Mouse (Mus musculus): ENCODE measurements around the gene Bicc1. TPM values are rescaled to one million over a fixed set of nuclear protein-coding genes. Genes with fewer than 3 reads are reported as not detected.

Gene Bicc1
- polyA plus RNA-seq, 1 experiment from 2014 or later = 19.2 TPM

GRCm38 (mm10) chr10:71120769-71121165 is 38.7 kb downstream of the Bicc1 start:
- 71% methylated on average over 3 of the region's 3 CpGs for WGBS
- H3K4me1 ChIP-seq (replicated peaks) = peaks cover 20% of the 10 kb centered on the region

DNA sequence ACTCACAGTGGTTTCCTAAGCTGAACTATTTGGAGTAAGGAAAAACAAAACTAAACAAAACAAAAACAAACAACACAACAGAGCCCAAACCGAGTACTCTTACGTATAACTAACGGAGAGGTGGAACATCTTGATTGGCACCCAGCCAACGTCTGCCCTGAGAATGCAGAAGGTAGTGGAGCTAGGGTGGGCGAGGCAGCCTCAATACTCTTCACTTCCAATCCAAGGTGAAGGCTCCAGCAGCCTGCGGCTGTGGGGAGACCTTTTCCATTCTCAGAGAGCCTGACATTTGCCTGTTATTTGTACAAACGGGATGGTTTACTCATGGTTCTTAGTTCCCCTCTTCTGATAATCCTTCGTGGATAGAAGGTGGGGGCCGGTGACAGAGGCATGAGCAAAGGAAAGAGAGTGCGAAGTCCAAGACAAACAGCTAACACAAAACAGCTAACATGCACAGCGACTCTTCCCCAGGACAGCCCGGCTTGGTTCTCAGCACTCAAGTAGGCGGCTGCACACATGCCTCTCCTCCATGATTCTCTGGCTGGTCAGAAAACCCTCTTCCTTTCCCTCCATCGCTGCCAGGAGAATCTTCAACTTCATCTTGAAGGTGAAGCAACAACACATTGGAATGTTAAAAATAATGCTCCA is 39.3 kb downstream of the Bicc1 start:
- Histone ChIP-seq H3K9me3 (replicated peaks) (no peaks in the 10 kb centered on the region), H3K36me3 (no peaks in the 10 kb centered on the region), H3K4me1 (replicated peaks) (peaks cover 20% of the 10 kb centered on the region), H3K27me3 (no peaks in the 10 kb centered on the region), H3K4me2 (no peak overlapping the region), H3K4me3 (no peak overlapping the region), H3K9ac (no peak overlapping the region), H3K27ac (peak overlapping the region; percentile 37)
- no peak for ATAC-seq (replicated peaks; ENCODE audit: insufficient number of reproducible peaks, insufficient read depth, low FRiP score, low read depth)
- 65% methylated on average over 14 of the region's 14 CpGs for WGBS

More at GRCm38 (mm10) chr10:71120769-71121165, 38.7 kb downstream of the Bicc1 start:
- no peak overlapping the region for H3K9ac ChIP-seq
- no peak overlapping the region for H3K4me2 ChIP-seq
- no peak overlapping the region for H3K27ac ChIP-seq
- H3K4me3 ChIP-seq = no peak overlapping the region
- no peaks in the 10 kb centered on the region for H3K9me3 ChIP-seq (replicated peaks)
- ATAC-seq (replicated peaks; ENCODE audit: insufficient number of reproducible peaks, insufficient read depth, low FRiP score, low read depth) = no peak; the same call in 1 of the 2 replicates
- no peaks in the 10 kb centered on the region for H3K27me3 ChIP-seq
- no peaks in the 10 kb centered on the region for H3K36me3 ChIP-seq

DNA sequence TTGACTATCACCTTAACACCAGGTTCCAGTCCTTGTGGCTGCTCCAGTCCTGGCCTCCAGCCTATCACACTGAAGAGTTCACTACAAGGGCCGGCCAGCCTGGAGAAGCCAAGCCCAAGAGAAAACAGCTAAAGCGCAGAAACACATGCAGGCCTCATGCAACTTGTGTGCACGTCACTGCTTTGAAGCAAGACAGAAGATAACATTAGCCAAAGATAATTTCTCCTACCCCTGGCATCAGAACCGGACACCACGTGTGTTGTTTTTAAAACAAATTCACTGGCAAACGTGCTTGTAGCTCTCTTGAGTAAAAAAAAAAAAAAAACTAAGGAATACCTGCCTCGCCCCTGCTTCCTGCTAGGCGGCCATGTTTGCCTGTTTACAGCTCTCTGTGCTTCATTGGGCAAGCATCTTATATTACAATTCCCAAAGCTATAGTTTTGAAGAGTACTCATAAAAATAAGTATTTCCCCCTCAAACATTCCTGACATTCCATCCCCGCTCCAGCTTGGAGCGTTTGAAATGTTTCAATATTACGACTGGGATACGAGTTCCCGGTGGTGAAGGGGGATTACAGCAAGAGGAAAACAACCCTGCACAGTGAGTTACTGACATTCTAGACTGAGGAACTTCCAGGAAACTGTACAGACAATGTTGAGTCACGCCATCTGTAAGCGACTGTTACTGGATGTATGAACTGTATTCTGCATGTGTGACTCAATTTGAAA is 40.2 kb downstream of the Bicc1 start:
- WGBS = 40% methylated on average over 15 of the region's 15 CpGs
- 0 out of 2 replicates have a peak overlapping the region, but pooled peaks have one; percentile 11 for H3K4me2 ChIP-seq
- peak; percentile 63; the same call in 1 of the 2 replicates for ATAC-seq (replicated peaks; ENCODE audit: insufficient number of reproducible peaks, insufficient read depth, low FRiP score, low read depth)
- no peaks in the 10 kb centered on the region for H3K36me3 ChIP-seq
- no peaks in the 10 kb centered on the region for H3K9me3 ChIP-seq (replicated peaks)
- no peaks in the 10 kb centered on the region for H3K27me3 ChIP-seq
- H3K9ac ChIP-seq = no peak overlapping the region
- no peak overlapping the region for H3K4me3 ChIP-seq
- H3K4me1 ChIP-seq (replicated peaks) = peaks cover 23% of the 10 kb centered on the region
- H3K27ac ChIP-seq = peak overlapping the region; percentile 64

DNA sequence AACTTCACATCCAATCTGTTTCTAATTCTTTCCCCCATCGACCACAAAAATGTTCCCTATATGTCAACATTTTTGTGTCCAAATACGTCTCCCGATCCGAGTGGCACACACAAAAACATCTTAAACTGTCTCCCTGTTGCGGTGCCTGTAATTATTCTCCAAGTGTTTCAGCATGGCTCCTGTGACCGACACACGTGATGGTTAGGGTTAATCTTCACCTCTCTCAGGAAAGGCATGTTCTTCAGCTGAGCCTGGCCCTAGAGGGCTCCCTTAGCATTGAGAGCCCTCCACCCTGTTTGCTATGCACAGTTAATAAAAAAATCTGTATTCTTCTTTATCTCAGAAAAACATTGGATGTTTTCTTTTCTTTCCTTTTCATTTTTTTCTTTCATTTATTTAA is 41.7 kb downstream of the Bicc1 start:
- Histone ChIP-seq H3K4me3 (no peak overlapping the region), H3K4me2 (no peak overlapping the region)
- ATAC-seq (replicated peaks; ENCODE audit: insufficient number of reproducible peaks, insufficient read depth, low FRiP score, low read depth) = no peak

GRCm38 (mm10) chr10:71114260-71114920 is 45.1 kb downstream of the Bicc1 start:
- H3K27ac ChIP-seq = peak overlapping the region; percentile 47; the same call in 1 of the 2 replicates
- H3K36me3 ChIP-seq = no peaks in the 10 kb centered on the region
- H3K4me1 ChIP-seq (replicated peaks) = peaks cover 9% of the 10 kb centered on the region
- 57% methylated on average over 10 of the region's 10 CpGs for WGBS
- no peak overlapping the region for H3K4me3 ChIP-seq
- H3K9ac ChIP-seq = no peak overlapping the region
- H3K9me3 ChIP-seq (replicated peaks) = no peaks in the 10 kb centered on the region
- H3K4me2 ChIP-seq = no peak overlapping the region
- H3K27me3 ChIP-seq = no peaks in the 10 kb centered on the region
- no peak for ATAC-seq (replicated peaks; ENCODE audit: insufficient number of reproducible peaks, insufficient read depth, low FRiP score, low read depth)

More for the DNA sequence above, 41.7 kb downstream of the Bicc1 start:
- Histone ChIP-seq H3K27ac (no peak overlapping the region), H3K4me1 (replicated peaks) (peaks cover 23% of the 10 kb centered on the region), H3K9ac (no peak overlapping the region), H3K36me3 (no peaks in the 10 kb centered on the region), H3K9me3 (replicated peaks) (no peaks in the 10 kb centered on the region), H3K27me3 (no peaks in the 10 kb centered on the region)
- WGBS = 86% methylated on average over 7 of the region's 7 CpGs

DNA sequence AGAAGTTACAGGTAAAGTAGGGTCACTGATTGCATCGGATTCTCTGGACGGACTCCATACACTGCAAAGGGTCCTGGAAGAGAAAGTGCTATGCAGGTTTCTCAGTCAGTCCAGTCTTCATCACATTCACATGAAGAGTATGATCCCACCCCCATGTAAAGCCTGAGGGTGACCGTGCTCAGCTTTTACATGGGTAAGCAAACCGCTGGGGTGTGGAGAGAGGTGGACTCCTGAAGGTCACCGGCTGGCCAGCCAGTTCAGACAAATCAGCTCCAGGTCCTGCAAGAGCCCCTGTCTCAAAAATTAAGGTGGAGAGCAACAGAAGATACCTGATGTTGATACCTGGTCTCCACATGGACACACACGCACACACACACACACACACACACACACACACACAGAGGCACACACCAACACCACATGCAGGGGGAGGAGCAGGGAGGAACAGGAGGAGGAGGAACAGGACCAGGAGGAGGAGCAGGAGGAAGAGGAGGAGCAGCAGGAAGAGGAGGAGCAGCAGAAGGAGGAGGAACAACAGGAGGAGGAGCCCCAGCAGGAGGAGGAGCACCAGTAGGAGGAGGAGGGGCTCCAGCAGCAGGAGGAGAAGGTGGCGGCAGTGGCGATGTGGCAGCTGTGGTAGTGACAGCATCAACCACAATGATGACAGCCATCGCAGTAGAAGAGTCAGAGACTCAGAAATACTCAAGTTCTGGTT is 52.9 kb downstream of the Bicc1 start:
- H3K4me1 ChIP-seq (replicated peaks) = no peaks in the 10 kb centered on the region
- no peak overlapping the region for H3K27ac ChIP-seq
- H3K4me2 ChIP-seq = no peak overlapping the region
- WGBS = 89% methylated on average over 9 of the region's 9 CpGs
- ATAC-seq (replicated peaks; ENCODE audit: insufficient number of reproducible peaks, insufficient read depth, low FRiP score, low read depth) = no peak
- H3K36me3 ChIP-seq = no peaks in the 10 kb centered on the region
- no peak overlapping the region for H3K4me3 ChIP-seq
- H3K9me3 ChIP-seq (replicated peaks) = no peaks in the 10 kb centered on the region
- H3K27me3 ChIP-seq = no peaks in the 10 kb centered on the region
- H3K9ac ChIP-seq = no peak overlapping the region

DNA sequence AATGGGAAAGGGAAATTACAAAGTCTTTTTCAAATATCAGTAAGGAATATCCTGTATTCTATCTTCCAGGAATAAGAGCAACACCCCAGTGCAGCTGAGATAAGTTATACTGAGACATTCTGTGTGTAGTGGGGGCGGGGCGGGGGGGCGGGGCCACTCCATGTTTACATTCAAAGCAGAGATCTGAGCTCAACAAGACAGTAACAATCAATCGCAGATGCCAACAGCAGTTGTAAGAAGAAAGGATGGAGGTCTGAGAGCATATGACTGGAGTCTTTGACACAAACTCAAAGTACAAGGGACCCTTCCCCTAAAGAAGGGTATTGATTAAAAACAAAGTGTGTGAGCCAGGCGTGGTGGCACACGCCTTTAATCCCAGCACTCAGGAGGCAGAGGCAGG is 54.7 kb downstream of the Bicc1 start:
- Histone ChIP-seq H3K36me3 (no peaks in the 10 kb centered on the region), H3K4me3 (no peak overlapping the region), H3K9ac (no peak overlapping the region), H3K27me3 (no peaks in the 10 kb centered on the region), H3K27ac (no peak overlapping the region), H3K4me2 (no peak overlapping the region), H3K4me1 (replicated peaks) (no peaks in the 10 kb centered on the region), H3K9me3 (replicated peaks) (no peaks in the 10 kb centered on the region)
- WGBS = 65% methylated on average over 6 of the region's 6 CpGs
- ATAC-seq (replicated peaks; ENCODE audit: insufficient number of reproducible peaks, insufficient read depth, low FRiP score, low read depth) = no peak

- no peak overlapping the region for H3K9ac ChIP-seq
- no peak overlapping the region for H3K4me3 ChIP-seq
- H3K27ac ChIP-seq = no peak overlapping the region
- no peaks in the 10 kb centered on the region for H3K36me3 ChIP-seq
- 83% methylated on average over 8 of the region's 8 CpGs for WGBS
- no peaks in the 10 kb centered on the region for H3K4me1 ChIP-seq (replicated peaks)
- no peaks in the 10 kb centered on the region for H3K9me3 ChIP-seq (replicated peaks)
- H3K27me3 ChIP-seq = no peaks in the 10 kb centered on the region
- no peak overlapping the region for H3K4me2 ChIP-seq
- ATAC-seq (replicated peaks; ENCODE audit: insufficient number of reproducible peaks, insufficient read depth, low FRiP score, low read depth) = no peak
These were observed 58.5 kb downstream of the Bicc1 start for GRCm38 (mm10) chr10:71100815-71101499.

- H3K36me3 ChIP-seq = no peaks in the 10 kb centered on the region
- no peaks in the 10 kb centered on the region for H3K9me3 ChIP-seq (replicated peaks)
- H3K4me2 ChIP-seq = no peak overlapping the region
- H3K27ac ChIP-seq = no peak overlapping the region
- ATAC-seq (replicated peaks; ENCODE audit: insufficient number of reproducible peaks, insufficient read depth, low FRiP score, low read depth) = no peak
- no peaks in the 10 kb centered on the region for H3K4me1 ChIP-seq (replicated peaks)
- no peaks in the 10 kb centered on the region for H3K27me3 ChIP-seq
- H3K9ac ChIP-seq = no peak overlapping the region
- WGBS = 88% methylated on average over 8 of the region's 8 CpGs
- H3K4me3 ChIP-seq = no peak overlapping the region
These were observed 64.7 kb downstream of the Bicc1 start for GRCm38 (mm10) chr10:71094707-71095254.

- H3K36me3 ChIP-seq = no peaks in the 10 kb centered on the region
- WGBS = 85% methylated on average over 2 of the region's 2 CpGs
These were observed 66.2 kb downstream of the Bicc1 start for GRCm38 (mm10) chr10:71093312-71093711.

More at GRCm38 (mm10) chr10:71093312-71093711, 66.2 kb downstream of the Bicc1 start:
- ATAC-seq (replicated peaks; ENCODE audit: insufficient number of reproducible peaks, insufficient read depth, low FRiP score, low read depth) = no peak
- H3K4me3 ChIP-seq = no peak overlapping the region
- no peak overlapping the region for H3K4me2 ChIP-seq
- H3K9ac ChIP-seq = no peak overlapping the region
- no peak overlapping the region for H3K27ac ChIP-seq
- no peaks in the 10 kb centered on the region for H3K4me1 ChIP-seq (replicated peaks)
- no peaks in the 10 kb centered on the region for H3K27me3 ChIP-seq
- H3K9me3 ChIP-seq (replicated peaks) = no peaks in the 10 kb centered on the region
